Mouse (Mus musculus) adrenal gland, adult 10 weeks (tissue): ENCODE measurements around the gene Oasl2. TPM values are rescaled to one million over a fixed set of nuclear protein-coding genes. Genes with fewer than 3 reads are reported as not detected.

Experiments
- polyA plus RNA-seq: library from polyadenylated mRNA; stranded (reverse); fragments of 350-450 nt; fragmentation: Illumina TruSeq; extraction: RNeasy Lipid Tissue Mini Kit (QIAGEN cat#74804); gene quantifications from one replicate; pipeline ENCODE4 v1.2.3, GENCODE M21; 2014; ENCODE audit warnings: low read depth, low replicate concordance

Gene Oasl2
- 34.3 TPM for polyA plus RNA-seq

DNA sequence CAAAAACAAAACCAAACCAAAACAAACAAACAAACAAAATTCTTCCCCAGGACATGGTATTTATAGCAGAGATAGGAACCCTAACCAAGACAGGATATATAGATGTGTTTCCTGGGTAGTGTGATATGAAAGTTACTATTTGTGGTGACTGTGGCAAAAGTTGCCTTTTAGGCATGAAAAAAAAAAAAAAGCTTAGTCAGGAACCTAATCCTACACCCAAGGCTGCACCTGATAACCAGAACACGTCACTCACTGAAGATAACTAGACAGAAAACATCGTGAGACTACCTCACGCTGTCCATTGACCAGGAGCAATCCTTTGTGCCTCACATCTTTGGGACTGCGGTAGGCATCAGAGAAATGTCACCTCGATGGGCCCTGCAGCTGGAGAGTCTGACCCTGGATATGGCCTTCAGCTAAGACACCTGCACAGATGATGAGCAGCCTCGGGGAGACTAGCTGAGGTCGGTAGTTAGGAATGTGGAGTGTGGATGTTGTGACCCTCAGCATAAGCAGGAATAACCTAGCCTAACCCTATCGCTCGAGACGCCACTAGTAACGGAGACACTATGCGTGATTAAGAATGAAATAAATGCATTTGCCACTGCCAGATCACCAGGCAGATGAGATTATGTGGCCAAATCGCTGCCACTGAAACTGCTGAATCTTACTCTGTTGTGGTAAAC, at the start of gene Oasl2:
Gene Oasl2 (plus strand): TSS at position 249 of the 686 bp plus-strand sequence.

DNA sequence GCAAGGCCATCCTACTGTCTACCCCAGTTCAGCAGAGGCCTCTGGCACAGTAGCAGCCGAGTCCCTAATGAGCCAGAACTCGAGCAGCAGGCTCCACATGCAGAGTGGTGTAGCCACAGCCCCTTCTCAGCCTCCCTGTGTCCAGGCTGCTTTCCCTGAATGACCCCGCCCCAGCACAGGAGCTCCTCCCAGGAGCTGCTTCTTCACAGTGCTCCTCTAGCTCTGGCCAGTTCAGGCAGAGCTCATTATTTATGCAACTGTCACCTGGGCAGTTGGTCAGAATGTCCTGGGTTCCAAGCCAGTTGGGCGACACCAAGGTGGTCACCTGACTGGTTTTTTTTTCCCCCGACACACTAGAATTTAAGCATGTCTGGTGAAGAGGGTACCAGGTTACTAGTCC, 43.4 kb upstream of the Oasl2 start, which contains the start of gene 4930519G04Rik:
Gene 4930519G04Rik (plus strand): TSS at position 301 of the 400 bp plus-strand sequence.

DNA sequence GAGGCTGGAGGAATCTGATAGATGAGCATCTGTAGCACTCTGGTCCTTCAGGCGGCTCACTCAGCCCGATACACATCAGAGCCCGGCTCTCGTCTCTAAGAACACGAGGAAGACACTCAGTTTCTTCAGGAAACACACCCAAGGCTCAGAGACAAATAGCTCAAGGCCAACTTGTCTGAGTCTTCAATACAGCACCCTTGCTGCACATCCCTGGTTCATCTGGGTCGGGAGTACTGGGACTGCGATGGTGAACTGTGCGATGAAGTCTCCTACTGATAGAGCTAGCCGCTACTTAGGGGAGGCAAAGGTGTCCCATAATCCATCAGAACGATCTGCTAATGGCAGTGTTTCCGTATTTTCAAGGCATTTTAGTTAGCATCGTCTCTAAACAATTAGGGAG, 38.2 kb upstream of the Oasl2 start, which contains the start of gene Gm9936:
Gene Gm9936 (minus strand): TSS at position 101 of the 400 bp plus-strand sequence.

DNA sequence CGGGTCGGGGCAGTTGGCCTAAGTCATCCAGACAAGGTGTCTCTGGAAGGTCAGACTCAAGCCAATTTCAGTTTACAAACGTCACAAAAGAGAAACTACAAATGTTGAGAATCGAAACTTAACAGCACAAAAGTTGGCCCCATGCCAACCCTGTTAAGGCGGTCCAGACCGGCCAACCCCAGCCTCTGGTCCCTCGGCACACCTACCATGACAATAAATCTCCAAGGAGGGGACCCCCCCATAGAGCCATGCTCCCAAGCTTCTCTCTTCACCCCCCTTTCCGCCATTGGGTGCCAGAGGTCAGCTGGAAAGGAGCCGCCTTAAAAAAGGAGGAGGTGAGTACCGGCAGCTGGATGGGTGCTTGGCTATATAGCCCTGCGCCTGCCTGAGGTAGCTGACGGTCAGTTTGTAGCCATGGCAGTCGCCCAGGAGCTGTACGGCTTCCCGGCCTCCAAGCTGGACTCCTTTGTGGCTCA, 26.3 kb downstream of the Oasl2 start, which contains the start of gene Oasl1:
Gene Oasl1 (plus strand): TSS at position 243 of the 476 bp plus-strand sequence.

DNA sequence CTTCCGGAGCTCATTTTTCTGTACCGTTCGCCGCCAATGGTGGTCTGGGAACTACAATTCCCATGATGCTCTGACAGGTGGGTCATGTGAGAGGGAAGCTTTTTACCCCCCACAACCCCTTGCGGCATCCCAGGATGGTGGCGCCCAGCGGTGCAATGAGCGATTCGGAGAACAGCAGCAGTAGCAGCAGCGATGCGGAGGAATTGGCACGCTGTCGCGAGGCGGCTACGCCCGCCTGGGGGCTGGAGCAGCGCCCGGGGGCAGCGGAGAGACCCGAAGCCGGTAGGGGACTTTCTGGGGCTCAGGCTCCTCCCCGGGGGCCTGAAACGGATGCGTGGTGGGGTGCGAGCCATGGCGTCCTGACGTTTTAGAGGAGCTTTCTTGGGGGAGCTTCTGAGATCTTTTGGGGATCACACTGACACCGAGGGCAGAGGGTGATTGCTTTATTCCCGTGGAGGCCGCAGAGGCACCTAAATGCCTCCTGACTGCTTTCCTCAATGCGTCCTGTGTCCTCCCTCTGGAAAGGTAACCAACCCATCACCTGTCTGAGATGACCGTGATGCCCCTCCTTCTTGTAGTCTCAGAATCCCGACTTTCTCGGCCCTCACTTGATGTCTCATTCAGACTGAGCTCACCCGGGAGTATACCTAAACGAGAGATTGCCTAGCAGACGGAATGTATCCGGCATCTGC, 45.5 kb downstream of the Oasl2 start, which contains the start of gene 2210016L21Rik:
Gene 2210016L21Rik (plus strand): TSS at position 85 of the 692 bp plus-strand sequence.

Other genes with a start within 250 kb of the Oasl2 start
- not detected for gene Trpv4, start 238.5 kb upstream of the Oasl2 start, polyA plus RNA-seq
- gene Gltp, start 206.0 kb upstream of the Oasl2 start, polyA plus RNA-seq = 30.6 TPM
- gene Tchp, start 189.2 kb upstream of the Oasl2 start, polyA plus RNA-seq = 0.82 TPM
- 46.3 TPM for gene Ankrd13a, start 122.3 kb upstream of the Oasl2 start, polyA plus RNA-seq
- 19.1 TPM for gene Git2, start 121.4 kb upstream of the Oasl2 start, polyA plus RNA-seq
- gene 1500011B03Rik, start 73.5 kb upstream of the Oasl2 start, polyA plus RNA-seq = 49.1 TPM
- not detected for gene 4930519G04Rik, start 43.3 kb upstream of the Oasl2 start, polyA plus RNA-seq
- gene Gm9936, start 38.3 kb upstream of the Oasl2 start, polyA plus RNA-seq = not detected
- not detected for gene Oasl1, start 26.3 kb downstream of the Oasl2 start, polyA plus RNA-seq
- 1.5 TPM for gene 2210016L21Rik, start 45.2 kb downstream of the Oasl2 start, polyA plus RNA-seq
- not detected for gene Hnf1a, start 74.2 kb downstream of the Oasl2 start, polyA plus RNA-seq
- gene Sppl3, start 114.2 kb downstream of the Oasl2 start, polyA plus RNA-seq = 59.7 TPM
- gene Gm10401, start 201.4 kb downstream of the Oasl2 start, polyA plus RNA-seq = not detected
- 4.9 TPM for gene Acads, start 222.4 kb downstream of the Oasl2 start, polyA plus RNA-seq
- 6.2 TPM for gene Unc119b, start 238.0 kb downstream of the Oasl2 start, polyA plus RNA-seq